Mouse (Mus musculus): ENCODE data around the gene Creb5. TPM values are rescaled to one million over a fixed set of nuclear protein-coding genes. Genes with fewer than 3 reads are reported as not detected.

Gene Creb5
- polyA plus RNA-seq, 1 experiment, result 6.1 TPM

DNA sequence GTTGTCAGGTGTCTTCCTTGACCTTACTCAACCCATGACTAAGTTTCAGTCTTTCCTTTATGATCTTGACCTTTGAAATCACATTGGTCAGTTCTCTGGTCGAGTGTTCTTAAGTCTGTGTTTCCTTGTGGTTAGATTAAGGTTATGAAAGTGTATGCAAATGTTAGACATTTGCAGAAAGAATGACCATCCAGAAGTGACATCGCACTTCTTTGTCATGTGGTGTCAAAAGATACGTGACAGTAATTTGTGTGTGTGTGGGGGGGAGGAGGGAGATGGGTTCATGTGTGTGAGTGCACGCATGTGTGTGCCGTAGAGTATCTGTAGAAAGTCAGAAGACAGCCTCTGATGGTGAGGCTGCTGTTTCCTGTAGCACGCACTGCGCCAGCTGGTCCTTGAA lies 348.4 kb downstream of the Creb5 start:
- H3K9me3 ChIP-seq (replicated peaks; ENCODE audit: control insufficient read depth, insufficient read depth, low read length, poor library complexity, severe bottlenecking), result no peaks in the 10 kb centered on the region
- no peaks in the 10 kb centered on the region for H3K27me3 ChIP-seq (ENCODE audit: control insufficient read depth, insufficient read depth, low read length, poor library complexity, severe bottlenecking)
- H3K4me1 ChIP-seq (ENCODE audit: control insufficient read depth, insufficient read depth, low read length), result no peaks in the 10 kb centered on the region
- TF ChIP-seq EP300 (IDR thresholded peaks at IDR 0.05; ENCODE audit: insufficient read depth, low read depth, low read length) (no peak), POLR2A (IDR thresholded peaks at IDR 0.05; ENCODE audit: insufficient read depth, low read length) (no peak), CTCF (IDR thresholded peaks at IDR 0.05; ENCODE audit: low read depth, low read length) (no peak)
- H3K27ac ChIP-seq (ENCODE audit: insufficient read depth, low read length), result no peak overlapping the region
- no peak overlapping the region for H3K4me3 ChIP-seq (ENCODE audit: low read depth, low read length)
- H3K36me3 ChIP-seq (ENCODE audit: control insufficient read depth, insufficient read depth, low read length, poor library complexity, severe bottlenecking), result no peaks in the 10 kb centered on the region
- H3K9ac ChIP-seq (ENCODE audit: low read depth, poor library complexity, severe bottlenecking), result no peak overlapping the region

DNA sequence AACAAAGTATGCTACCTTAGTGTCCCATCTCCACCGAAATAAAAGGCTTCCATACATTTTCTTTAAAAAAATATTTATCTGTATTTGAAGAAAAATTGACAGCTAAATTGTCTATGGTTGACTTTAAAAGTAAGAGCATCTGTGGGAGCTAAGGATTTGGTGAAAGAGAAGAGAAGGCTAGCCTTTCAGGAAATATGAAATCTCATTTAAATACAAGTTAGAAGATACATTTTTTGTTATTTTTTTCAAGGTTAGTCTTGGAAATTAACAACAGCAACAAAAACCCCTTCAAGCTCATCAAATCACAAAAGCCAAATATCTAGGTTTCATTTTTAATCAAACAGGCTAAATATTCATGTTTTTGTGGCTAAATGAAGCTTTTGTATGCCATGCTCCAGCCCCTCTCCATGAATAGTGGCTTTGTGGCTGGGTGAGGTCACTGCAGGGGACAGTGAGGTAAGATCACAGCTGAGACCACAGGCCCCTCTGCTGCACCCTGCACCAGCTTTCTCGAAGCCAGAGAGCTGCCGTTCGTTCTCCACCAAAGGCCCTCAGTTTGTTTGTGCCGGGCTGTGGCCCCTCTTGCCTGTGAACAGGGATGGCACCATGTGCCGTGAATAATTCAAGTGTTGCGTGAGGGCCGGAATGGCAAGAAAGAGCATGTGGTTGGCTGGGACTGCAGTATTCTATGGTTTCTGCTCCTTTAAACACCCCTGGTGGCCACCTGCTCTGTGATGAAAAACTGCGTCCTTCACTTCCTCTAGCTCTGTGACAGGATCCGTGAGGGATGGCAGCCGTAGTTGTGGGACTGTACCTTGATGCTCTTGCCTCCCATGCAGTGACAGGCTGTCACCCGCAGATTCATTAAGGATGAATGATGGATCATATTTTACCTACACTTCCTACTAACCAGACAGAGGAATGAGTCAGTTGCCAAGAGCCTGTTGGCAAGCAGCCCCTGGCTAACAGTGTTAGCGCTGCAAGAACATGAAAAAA lies 350.6 kb downstream of the Creb5 start:
- TF ChIP-seq POLR2A (IDR thresholded peaks at IDR 0.05; ENCODE audit: insufficient read depth, low read length) (no peak), EP300 (IDR thresholded peaks at IDR 0.05; ENCODE audit: insufficient read depth, low read depth, low read length) (no peak), CTCF (IDR thresholded peaks at IDR 0.05; ENCODE audit: low read depth, low read length) (no peak)
- H3K27me3 ChIP-seq (ENCODE audit: control insufficient read depth, insufficient read depth, low read length, poor library complexity, severe bottlenecking), result no peaks in the 10 kb centered on the region; the same call in 1 of the 2 replicates
- H3K4me1 ChIP-seq (ENCODE audit: control insufficient read depth, insufficient read depth, low read length), result no peaks in the 10 kb centered on the region
- H3K36me3 ChIP-seq (ENCODE audit: control insufficient read depth, insufficient read depth, low read length, poor library complexity, severe bottlenecking), result no peaks in the 10 kb centered on the region
- no peak overlapping the region for H3K9ac ChIP-seq (ENCODE audit: low read depth, poor library complexity, severe bottlenecking)
- no peak overlapping the region for H3K4me3 ChIP-seq (ENCODE audit: low read depth, low read length)
- peaks cover 4% of the 10 kb centered on the region; the same call in 1 of the 2 replicates for H3K9me3 ChIP-seq (replicated peaks; ENCODE audit: control insufficient read depth, insufficient read depth, low read length, poor library complexity, severe bottlenecking)
- no peak overlapping the region for H3K27ac ChIP-seq (ENCODE audit: insufficient read depth, low read length)

DNA sequence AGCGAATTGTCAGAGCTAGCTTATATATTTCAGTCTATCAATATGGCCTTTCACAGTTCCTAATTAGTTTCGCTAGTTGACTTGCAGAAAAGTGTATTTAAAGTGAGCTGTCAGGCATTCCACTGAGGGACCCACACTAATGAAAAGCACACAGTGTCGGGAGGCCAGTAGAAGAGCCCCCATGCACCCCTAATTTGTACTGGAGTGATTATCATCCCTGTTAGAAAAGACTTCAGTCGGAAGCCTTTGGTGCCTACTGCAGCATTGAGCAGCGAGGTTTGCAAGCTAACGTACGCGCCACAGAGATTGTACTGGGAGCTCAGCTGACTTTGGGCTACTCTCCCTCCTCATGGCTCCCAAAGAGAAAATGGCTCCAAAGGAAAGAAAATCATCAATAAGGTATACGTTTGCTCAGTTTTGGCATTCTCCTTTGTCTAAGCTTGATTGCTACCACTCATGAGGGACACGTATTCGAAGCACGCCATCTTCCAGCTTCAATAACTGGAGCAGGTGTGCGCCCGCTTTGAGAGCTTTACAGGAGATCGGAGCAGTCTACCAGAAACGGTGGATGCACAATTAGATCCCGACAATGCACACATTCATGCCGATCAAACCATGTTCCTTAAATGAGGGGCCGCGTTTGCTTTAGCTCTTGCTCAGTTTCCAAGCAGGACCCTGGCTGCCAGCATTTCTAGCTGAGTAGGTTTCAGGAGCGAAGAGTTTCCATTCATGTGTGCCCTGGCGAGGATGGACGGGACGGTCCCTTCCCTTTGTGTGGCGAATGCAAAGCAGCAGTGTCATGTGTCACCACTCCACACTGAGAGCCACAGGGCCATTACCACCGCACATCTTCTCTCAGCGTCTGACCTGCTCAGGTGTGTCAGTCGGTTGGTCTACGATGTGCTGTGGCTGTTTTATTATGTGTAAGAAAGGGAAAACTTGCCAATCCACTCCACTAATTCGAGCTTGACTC lies 354.8 kb downstream of the Creb5 start:
- H3K27ac ChIP-seq (ENCODE audit: insufficient read depth, low read length), result no peak overlapping the region

DNA sequence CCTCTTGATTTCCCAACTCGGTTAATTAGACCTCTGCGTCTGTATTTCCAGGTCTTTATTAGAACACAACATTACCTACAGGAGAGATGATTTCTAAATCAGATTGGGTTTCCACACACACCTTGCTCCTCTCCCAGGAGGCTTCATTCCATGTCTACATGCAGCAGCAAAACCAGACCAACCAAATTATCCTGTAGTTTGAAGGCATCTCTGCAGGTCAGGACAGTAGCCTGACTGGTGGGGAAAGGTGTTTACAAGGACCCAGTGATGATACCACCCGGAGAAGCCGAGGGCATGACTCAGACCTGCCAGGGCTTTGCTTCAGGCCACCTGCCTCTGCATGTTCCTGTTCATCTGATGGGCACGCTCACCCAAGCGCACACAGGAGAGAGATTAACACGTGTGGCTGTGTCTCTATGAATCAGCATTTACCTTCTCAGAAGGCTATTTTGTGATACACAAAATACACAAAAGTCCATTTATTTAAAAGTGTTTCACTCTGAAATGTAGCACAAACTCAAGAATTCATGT lies 355.8 kb downstream of the Creb5 start:
- Histone ChIP-seq H3K9me3 (replicated peaks; ENCODE audit: control insufficient read depth, insufficient read depth, low read length, poor library complexity, severe bottlenecking) (peaks cover 4% of the 10 kb centered on the region; the same call in 1 of the 2 replicates), H3K9ac (ENCODE audit: low read depth, poor library complexity, severe bottlenecking) (no peak overlapping the region), H3K27ac (ENCODE audit: insufficient read depth, low read length) (no peak overlapping the region), H3K36me3 (ENCODE audit: control insufficient read depth, insufficient read depth, low read length, poor library complexity, severe bottlenecking) (no peaks in the 10 kb centered on the region), H3K4me1 (ENCODE audit: control insufficient read depth, insufficient read depth, low read length) (no peaks in the 10 kb centered on the region), H3K27me3 (ENCODE audit: control insufficient read depth, insufficient read depth, low read length, poor library complexity, severe bottlenecking) (no peaks in the 10 kb centered on the region; the same call in 1 of the 2 replicates), H3K4me3 (ENCODE audit: low read depth, low read length) (no peak overlapping the region)
- TF ChIP-seq EP300 (IDR thresholded peaks at IDR 0.05; ENCODE audit: insufficient read depth, low read depth, low read length), result no peak
- TF ChIP-seq POLR2A (IDR thresholded peaks at IDR 0.05; ENCODE audit: insufficient read depth, low read length), result no peak
- no peak for TF ChIP-seq CTCF (IDR thresholded peaks at IDR 0.05; ENCODE audit: low read depth, low read length)

More for the DNA sequence above, 354.8 kb downstream of the Creb5 start:
- no peaks in the 10 kb centered on the region; the same call in 1 of the 2 replicates for H3K27me3 ChIP-seq (ENCODE audit: control insufficient read depth, insufficient read depth, low read length, poor library complexity, severe bottlenecking)
- no peaks in the 10 kb centered on the region for H3K36me3 ChIP-seq (ENCODE audit: control insufficient read depth, insufficient read depth, low read length, poor library complexity, severe bottlenecking)
- no peak overlapping the region for H3K4me3 ChIP-seq (ENCODE audit: low read depth, low read length)
- H3K9ac ChIP-seq (ENCODE audit: low read depth, poor library complexity, severe bottlenecking), result no peak overlapping the region
- TF ChIP-seq POLR2A (IDR thresholded peaks at IDR 0.05; ENCODE audit: insufficient read depth, low read length) (no peak), EP300 (IDR thresholded peaks at IDR 0.05; ENCODE audit: insufficient read depth, low read depth, low read length) (no peak), CTCF (IDR thresholded peaks at IDR 0.05; ENCODE audit: low read depth, low read length) (no peak)
- no peaks in the 10 kb centered on the region for H3K4me1 ChIP-seq (ENCODE audit: control insufficient read depth, insufficient read depth, low read length)
- H3K9me3 ChIP-seq (replicated peaks; ENCODE audit: control insufficient read depth, insufficient read depth, low read length, poor library complexity, severe bottlenecking), result peaks cover 4% of the 10 kb centered on the region; the same call in 1 of the 2 replicates

DNA sequence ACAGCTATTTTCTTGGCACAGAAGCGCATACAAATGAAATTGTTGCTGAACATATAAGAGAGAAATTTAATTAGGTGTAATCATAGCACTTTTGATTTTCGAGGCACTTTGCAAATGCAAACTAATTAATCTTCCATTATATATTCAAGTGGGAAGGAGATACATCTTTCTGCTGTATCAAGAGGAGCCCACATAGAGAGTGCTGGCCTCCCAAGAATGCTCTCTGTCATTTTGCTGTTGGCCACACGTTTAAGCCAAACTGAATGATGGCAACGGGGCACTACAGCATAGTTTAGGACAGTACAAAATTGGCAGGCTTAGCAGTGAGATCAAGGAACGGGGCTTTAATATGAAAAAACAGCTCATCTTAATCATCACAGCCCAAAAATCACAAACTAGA lies 356.4 kb downstream of the Creb5 start:
- no peaks in the 10 kb centered on the region; the same call in 1 of the 2 replicates for H3K27me3 ChIP-seq (ENCODE audit: control insufficient read depth, insufficient read depth, low read length, poor library complexity, severe bottlenecking)
- peaks cover 4% of the 10 kb centered on the region; the same call in 1 of the 2 replicates for H3K9me3 ChIP-seq (replicated peaks; ENCODE audit: control insufficient read depth, insufficient read depth, low read length, poor library complexity, severe bottlenecking)
- no peak overlapping the region for H3K9ac ChIP-seq (ENCODE audit: low read depth, poor library complexity, severe bottlenecking)
- H3K27ac ChIP-seq (ENCODE audit: insufficient read depth, low read length), result no peak overlapping the region
- TF ChIP-seq CTCF (IDR thresholded peaks at IDR 0.05; ENCODE audit: low read depth, low read length) (no peak), EP300 (IDR thresholded peaks at IDR 0.05; ENCODE audit: insufficient read depth, low read depth, low read length) (no peak), POLR2A (IDR thresholded peaks at IDR 0.05; ENCODE audit: insufficient read depth, low read length) (no peak)
- no peak overlapping the region for H3K4me3 ChIP-seq (ENCODE audit: low read depth, low read length)
- H3K4me1 ChIP-seq (ENCODE audit: control insufficient read depth, insufficient read depth, low read length), result no peaks in the 10 kb centered on the region
- H3K36me3 ChIP-seq (ENCODE audit: control insufficient read depth, insufficient read depth, low read length, poor library complexity, severe bottlenecking), result no peaks in the 10 kb centered on the region

Measured in ES-Bruce4 (cell line).